Mouse (Mus musculus) ES-Bruce4 (cell line): ENCODE measurements around the gene Mllt1. TPM values are rescaled to one million over a fixed set of nuclear protein-coding genes. Genes with fewer than 3 reads are reported as not detected.

Experiments
- H3K27ac ChIP-seq: 2 replicates; pipeline ENCODE4 v1.5.1; 2012; ENCODE audit warnings: low read length, inconsistent platforms; ENCODE audit not compliant: insufficient read depth
- H3K27me3 ChIP-seq: 2 replicates; pipeline ENCODE4 v1.6.1; 2012; ENCODE audit warnings: mild to moderate bottlenecking, low read length, inconsistent platforms; ENCODE audit not compliant: control insufficient read depth, poor library complexity, insufficient read depth, severe bottlenecking
- H3K36me3 ChIP-seq: 2 replicates; pipeline ENCODE4 v1.6.1; 2012; ENCODE audit warnings: inconsistent platforms, mild to moderate bottlenecking, low read length, moderate library complexity; ENCODE audit not compliant: control insufficient read depth, poor library complexity, insufficient read depth, severe bottlenecking
- H3K4me1 ChIP-seq: one replicate; pipeline ENCODE4 v1.8.1; 2011; ENCODE audit warnings: low read length; ENCODE audit not compliant: control insufficient read depth, insufficient read depth
- H3K4me3 ChIP-seq: 2 replicates; pipeline ENCODE4 v1.5.1; 2011; ENCODE audit warnings: low read depth, mild to moderate bottlenecking, low read length
- H3K9ac ChIP-seq: 2 replicates; pipeline ENCODE4 v1.6.1; 2012; ENCODE audit warnings: low read depth, mild to moderate bottlenecking, inconsistent platforms; ENCODE audit not compliant: poor library complexity, severe bottlenecking
- H3K9me3 ChIP-seq: replicated peaks from 2 replicates; pipeline ENCODE4 v1.6.1; 2012; ENCODE audit warnings: mild to moderate bottlenecking, low read length, inconsistent platforms; ENCODE audit not compliant: control insufficient read depth, poor library complexity, insufficient read depth, severe bottlenecking
- CTCF ChIP-seq: IDR thresholded peaks from one replicate; pipeline ENCODE4 v1.8.1; 2011; ENCODE audit warnings: low read depth, low read length
- EP300 ChIP-seq: IDR thresholded peaks from 2 replicates; pipeline ENCODE4 v1.6.1; 2011; ENCODE audit warnings: low read depth, low read length; ENCODE audit not compliant: insufficient read depth
- POLR2A ChIP-seq: IDR thresholded peaks from one replicate; pipeline ENCODE4 v1.8.1; 2011; ENCODE audit warnings: low read length; ENCODE audit not compliant: insufficient read depth
- polyA plus RNA-seq: library from polyadenylated mRNA; stranded (reverse); fragments of >200 nt; gene quantifications from 2 replicates; pipeline ENCODE4 v1.2.4, GENCODE M21; 2011; ENCODE audit warnings: low read depth; ENCODE audit not compliant: missing spikeins, insufficient read depth, insufficient read length

The Mllt1 gene
- polyA plus RNA-seq, 1 experiment: 20.7 TPM

GRCm38 (mm10) chr17:56871767-56872166 lies 63.4 kb downstream of the Mllt1 start:
- Histone ChIP-seq H3K27ac (peak overlapping the region; percentile 49), H3K4me1 (peaks cover 16% of the 10 kb centered on the region), H3K9me3 (peaks cover 15% of the 10 kb centered on the region), H3K36me3 (no peaks in the 10 kb centered on the region), H3K9ac (no peak overlapping the region), H3K27me3 (no peaks in the 10 kb centered on the region), H3K4me3 (no peak overlapping the region)
- TF ChIP-seq CTCF (no peak), EP300 (no peak), POLR2A (no peak)

- Histone ChIP-seq H3K9me3 (peaks cover 17% of the 10 kb centered on the region), H3K4me1 (peaks cover 14% of the 10 kb centered on the region), H3K36me3 (no peaks in the 10 kb centered on the region), H3K27me3 (no peaks in the 10 kb centered on the region), H3K27ac (peak overlapping the region; percentile 99), H3K4me3 (no peak overlapping the region; the same call in 1 of the 2 replicates), H3K9ac (peak overlapping the region; percentile 52)
- TF ChIP-seq EP300 (0 out of 2 replicates have a peak, but pooled peaks have one; percentile 10), CTCF (no peak)
Observed at GRCm38 (mm10) chr17:56870287-56870953, 64.8 kb downstream of the Mllt1 start.

- Histone ChIP-seq H3K4me1 (peaks cover 14% of the 10 kb centered on the region), H3K9ac (no peak overlapping the region), H3K27ac (peak overlapping the region; percentile 99), H3K4me3 (no peak overlapping the region), H3K36me3 (no peaks in the 10 kb centered on the region), H3K27me3 (no peaks in the 10 kb centered on the region), H3K9me3 (peaks cover 17% of the 10 kb centered on the region)
- peak; percentile 98 for TF ChIP-seq EP300
- TF ChIP-seq CTCF: no peak
Observed at GRCm38 (mm10) chr17:56869481-56869977, 65.7 kb downstream of the Mllt1 start.

DNA sequence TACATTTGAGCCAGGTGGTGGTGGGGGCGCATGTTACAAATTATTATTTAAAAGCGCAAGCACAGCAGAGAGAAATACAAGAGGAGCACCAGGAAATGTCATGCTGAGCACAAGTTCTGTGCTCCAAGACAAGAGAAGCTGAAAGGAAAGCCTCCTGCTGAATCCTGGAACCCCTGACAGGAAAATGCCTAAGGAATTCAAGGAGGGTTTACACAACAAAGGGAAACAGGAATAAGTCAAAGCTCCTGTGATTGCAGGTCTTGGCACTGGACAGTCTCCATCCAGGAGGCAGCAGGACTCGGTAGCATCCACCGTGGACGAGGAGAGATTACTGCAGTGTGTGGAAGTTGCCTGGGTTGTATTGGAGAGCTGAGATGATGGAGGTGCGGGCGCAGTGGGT lies 69.1 kb downstream of the Mllt1 start:
- peak overlapping the region; percentile 51 for H3K27ac ChIP-seq
- no peak overlapping the region for H3K9ac ChIP-seq
- H3K36me3 ChIP-seq: no peaks in the 10 kb centered on the region
- H3K4me3 ChIP-seq: peak overlapping the region; percentile 28; the same call in 1 of the 2 replicates
- no peaks in the 10 kb centered on the region for H3K27me3 ChIP-seq
- peaks cover 5% of the 10 kb centered on the region for H3K4me1 ChIP-seq
- TF ChIP-seq CTCF (no peak), EP300 (no peak), POLR2A (no peak)
- H3K9me3 ChIP-seq: peaks cover 17% of the 10 kb centered on the region

DNA sequence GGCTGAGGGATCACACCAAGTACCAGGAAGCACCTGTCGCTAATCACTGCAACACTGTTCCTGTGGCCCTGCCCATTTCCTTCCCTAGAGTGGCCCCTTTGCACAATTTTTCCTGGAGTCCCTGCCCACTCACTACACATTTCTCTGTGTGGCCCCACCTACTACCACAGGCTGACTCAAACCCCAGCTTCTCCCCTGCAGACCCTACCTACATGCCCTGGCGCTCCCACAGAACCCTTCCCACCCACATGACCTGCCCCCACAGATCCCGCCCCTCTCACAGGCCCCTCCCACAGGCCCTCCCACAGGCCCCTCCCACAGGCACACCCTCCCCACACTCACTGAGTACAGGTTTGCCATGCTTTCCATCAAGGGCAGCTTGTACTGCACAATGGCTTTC lies 74.0 kb downstream of the Mllt1 start:
- Histone ChIP-seq H3K36me3 (no peaks in the 10 kb centered on the region), H3K4me3 (peak overlapping the region; percentile 19; the same call in 1 of the 2 replicates), H3K27ac (peak overlapping the region; percentile 56), H3K27me3 (no peaks in the 10 kb centered on the region), H3K4me1 (peaks cover 4% of the 10 kb centered on the region), H3K9me3 (no peaks in the 10 kb centered on the region), H3K9ac (0 out of 2 replicates have a peak overlapping the region, but pooled peaks have one; percentile 9)
- TF ChIP-seq CTCF (no peak), EP300 (no peak), POLR2A (no peak)

DNA sequence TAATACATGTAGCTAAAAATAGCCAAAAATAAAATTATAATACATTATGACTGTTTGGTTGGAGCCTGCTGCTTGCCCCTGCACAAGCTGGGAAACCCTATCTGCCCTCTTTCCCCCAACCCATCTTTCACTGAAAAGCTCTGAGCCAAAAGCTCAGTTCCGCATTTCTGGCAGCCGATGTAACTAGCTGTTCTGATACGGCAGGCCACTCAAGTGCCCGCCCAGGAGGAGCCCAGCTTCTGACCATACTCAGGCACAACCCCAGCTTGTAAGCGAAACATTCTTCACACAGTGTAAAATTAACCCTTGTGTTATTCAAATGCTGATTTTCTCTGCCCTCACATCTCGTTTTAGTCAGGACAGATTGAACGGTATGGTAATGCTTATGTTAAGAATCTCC lies 76.3 kb downstream of the Mllt1 start:
- Histone ChIP-seq H3K27ac (peak overlapping the region; percentile 74; the same call in 1 of the 2 replicates), H3K9ac (no peak overlapping the region; the same call in 1 of the 2 replicates), H3K4me1 (peaks cover 3% of the 10 kb centered on the region), H3K9me3 (no peaks in the 10 kb centered on the region), H3K4me3 (no peak overlapping the region), H3K27me3 (no peaks in the 10 kb centered on the region), H3K36me3 (no peaks in the 10 kb centered on the region)
- TF ChIP-seq EP300 (no peak), POLR2A (no peak), CTCF (no peak)
